Mouse (Mus musculus): ENCODE measurements around the gene Olfr657.

The Olfr657 gene

DNA sequence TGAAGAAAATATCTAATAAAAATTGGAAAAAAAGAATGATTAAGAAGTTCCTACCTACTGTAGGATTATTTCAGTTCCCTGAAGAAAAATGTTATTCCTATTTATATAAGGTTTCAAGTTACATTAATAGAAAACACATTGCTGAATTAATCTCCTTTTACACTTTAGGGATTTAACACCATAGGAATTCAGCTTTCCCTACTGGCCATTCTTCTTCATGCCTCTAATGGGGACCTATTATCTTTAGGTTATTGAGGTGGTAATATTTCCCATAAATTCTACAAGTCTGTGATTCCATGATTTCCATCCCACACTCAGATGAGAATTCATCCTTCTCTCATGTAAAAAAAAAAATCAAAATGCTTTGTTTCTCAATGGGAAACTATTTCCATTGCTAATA, at the start of gene Olfr657:
Gene Olfr657, plus strand, starts transcription at position 301 of the 400 bp plus-strand sequence.
- POLR2A ChIA-PET = no interaction called here
- CTCF ChIA-PET = no interaction called here

DNA sequence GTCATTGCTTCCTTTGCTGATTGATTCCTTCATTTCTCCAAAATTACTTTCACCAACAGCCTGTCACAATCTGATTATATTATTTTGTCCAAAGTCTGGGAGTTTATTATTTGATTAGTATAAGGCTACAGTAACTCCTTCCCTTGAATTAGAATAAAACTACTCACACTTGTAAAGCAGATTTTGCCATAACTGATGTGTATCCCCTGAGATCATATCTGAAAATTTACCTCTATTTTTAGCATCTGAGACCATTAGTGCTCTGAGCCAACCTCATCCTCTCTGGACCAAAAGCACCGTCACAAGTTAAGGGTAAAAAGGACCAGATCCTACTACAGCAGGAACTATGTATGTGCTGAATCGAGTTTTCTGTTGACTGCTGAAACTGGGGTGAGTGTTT, 47.6 kb upstream of the Olfr657 start, which contains the start of gene Olfr653:
Gene Olfr653, plus strand, starts transcription at position 301 of the 400 bp plus-strand sequence.
- CTCF ChIA-PET = no interaction called here
- POLR2A ChIA-PET = no interaction called here

DNA sequence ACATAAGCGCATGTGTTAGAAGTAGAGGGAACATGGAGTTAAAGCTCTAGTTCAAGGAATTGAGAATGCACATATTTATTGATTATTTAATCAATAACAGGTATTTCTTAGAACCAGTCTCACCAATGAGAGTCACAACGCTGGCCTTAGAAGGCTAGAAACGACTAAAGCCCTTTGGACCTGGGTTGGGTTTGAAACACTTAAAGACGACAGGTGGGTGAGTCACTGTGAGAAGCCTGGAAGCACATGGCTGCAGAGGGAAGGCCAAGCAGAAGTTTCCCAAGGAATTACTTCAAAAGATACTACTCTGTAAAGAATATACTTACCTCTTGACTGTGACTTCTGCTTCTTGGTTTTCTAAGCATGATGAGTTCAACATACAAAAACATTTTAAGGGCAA, 43.7 kb upstream of the Olfr657 start:
- POLR2A ChIA-PET = no interaction called here

DNA sequence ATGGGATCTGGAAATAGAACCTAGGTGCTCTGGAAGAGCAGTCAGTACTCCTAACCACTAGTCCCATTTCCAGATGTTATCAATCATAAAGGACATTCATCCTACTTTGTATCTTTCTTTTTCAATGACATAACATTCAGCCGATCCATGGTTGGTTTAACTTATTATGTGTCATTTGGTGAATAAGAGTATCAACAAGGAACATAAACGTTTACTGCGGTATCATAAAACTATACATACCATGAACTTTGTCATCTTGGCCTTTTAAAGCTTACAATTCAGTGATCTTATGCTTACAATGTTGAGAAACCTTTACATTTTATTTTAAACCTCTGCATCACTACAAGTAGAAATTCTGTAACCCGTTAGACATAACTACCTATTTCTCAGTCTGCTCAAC, 43.2 kb upstream of the Olfr657 start:
- ChIA-PET CTCF (no interaction called here), POLR2A (no interaction called here)

More for the DNA sequence above, 43.7 kb upstream of the Olfr657 start:
- CTCF ChIA-PET = no interaction called here

DNA sequence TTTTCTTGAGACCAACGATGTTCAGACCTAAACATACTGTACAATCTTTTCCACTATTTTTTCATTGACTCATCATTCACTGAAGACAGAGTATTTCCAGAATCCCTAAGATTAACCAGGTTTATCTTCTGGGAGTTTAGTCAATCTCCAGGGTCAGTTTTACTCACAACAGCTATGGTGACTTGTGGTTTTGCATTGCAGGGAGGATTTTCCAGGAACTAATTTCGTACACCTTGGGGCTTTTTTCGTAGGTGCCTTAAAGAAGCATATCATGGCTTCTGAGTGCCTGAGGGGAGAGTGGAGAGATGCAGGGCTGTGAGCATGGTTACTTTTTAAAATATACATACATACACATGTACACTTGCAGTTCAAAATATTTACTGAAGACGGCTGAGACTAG, 37.9 kb upstream of the Olfr657 start, which contains the start of gene Olfr654:
Gene Olfr654, plus strand, starts transcription at position 301 of the 400 bp plus-strand sequence.
- ChIA-PET POLR2A (no interaction called here), CTCF (no interaction called here)

DNA sequence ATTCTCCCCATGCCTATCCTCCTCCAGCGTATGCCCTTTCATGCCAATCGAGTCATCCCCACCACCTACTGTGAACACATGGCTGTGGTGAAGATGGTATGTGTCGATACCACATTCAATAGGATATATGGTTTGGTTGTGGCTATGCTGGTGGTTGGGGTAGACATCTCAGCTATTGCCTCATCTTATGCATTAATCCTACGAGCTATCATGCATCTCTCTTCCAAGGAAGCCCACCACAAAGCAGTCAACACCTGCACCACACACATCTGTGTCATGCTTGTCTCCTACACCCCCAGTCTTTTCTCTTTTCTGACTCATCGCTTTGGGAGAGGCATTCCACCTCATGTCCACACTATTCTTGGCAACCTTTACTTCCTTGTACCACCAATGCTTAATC, 36.3 kb upstream of the Olfr657 start:
- POLR2A ChIA-PET = interaction anchor here in 1 of 4 experiments (0.9 kb wide), 1 partner anchor 812 kb away, joined by 7 read pairs; the partner anchor contains the start of gene Fam160a2
- CTCF ChIA-PET = no interaction called here

DNA sequence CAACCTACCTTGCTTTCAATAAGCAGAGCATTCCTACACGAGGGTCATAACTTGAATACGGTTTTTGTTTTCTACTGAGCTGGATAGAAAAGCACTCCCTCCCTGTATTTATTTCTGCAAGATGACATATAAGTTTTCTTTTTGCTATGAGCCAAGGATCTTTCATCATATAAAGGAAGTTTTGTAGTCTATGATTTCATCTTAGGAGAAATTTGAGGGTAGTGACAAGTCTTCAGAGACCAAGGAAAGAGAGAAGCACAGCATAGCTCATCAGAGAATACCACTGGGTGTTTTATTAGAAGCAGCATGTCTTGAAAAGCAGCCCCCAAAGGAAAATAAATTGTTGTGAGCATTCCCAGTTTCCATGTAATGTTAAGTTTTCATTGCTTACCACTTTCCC, 22.9 kb upstream of the Olfr657 start, which contains the start of gene Olfr655:
Gene Olfr655, minus strand, starts transcription at position 101 of the 400 bp plus-strand sequence.
- CTCF ChIA-PET = no interaction called here
- POLR2A ChIA-PET = no interaction called here

DNA sequence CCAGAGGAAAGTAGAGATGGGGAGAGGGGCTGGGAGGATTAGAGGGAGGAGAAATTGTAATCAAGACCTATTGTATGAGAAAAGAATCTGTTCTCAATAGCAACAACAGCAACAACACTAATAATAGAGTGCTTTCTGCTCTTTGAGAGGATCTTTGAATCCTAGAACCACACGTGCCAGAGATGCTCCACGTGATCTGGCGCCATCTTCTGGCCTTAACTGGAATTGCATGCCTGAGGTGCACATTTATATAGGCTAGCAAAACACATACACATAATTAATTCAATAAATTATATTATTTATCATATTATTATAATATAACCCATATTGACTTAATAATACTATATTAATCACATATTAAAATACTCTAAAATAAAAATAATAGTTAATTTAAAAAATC, 21.4 kb upstream of the Olfr657 start:
- CTCF ChIA-PET = interaction anchor here in 1 of 4 experiments (0.6 kb wide), 1 partner anchor 519 kb away, joined by 4 read pairs; no protein-coding TSS in a partner anchor
- POLR2A ChIA-PET = no interaction called here

DNA sequence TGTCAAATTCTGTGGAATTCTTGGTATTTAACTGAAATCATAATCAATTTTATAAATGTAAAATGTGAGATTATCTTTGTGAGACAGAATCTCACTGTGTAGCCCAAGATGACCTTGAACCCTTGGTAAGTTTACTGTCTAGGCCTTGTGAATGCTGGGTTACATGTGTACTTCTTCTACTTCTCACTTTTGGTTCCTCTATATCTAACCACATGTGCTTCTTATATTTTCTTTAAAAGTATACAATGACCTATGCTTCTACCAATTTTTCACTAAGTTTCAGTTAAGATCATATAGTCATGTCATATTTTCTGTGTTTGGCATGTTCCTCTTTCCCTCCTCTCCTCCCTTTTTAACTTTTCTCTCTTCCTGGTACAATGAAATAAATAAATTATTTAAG, 19.9 kb upstream of the Olfr657 start:
- ChIA-PET POLR2A (no interaction called here), CTCF (no interaction called here)

DNA sequence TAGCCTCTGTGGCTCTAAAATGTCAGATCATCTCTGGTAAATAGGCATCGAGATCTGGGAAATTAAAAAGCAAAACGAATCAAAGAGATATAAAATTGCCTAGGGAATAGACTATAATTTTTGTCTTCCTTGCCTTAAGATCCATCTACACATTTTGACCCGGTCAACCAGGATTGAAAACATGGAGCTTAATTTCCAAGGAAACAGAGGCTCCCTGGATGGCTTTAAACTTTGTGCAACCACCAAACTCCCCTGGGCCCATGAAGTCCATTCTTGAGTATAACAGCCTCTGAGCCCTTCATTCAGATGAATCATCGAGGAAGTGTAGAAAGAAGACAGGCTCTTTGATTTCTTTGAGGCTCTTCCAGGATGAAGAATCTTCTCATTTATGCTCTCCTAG, 10.9 kb upstream of the Olfr657 start, which contains the start of gene Olfr656:
Gene Olfr656, plus strand, starts transcription at position 301 of the 400 bp plus-strand sequence.
- ChIA-PET POLR2A (no interaction called here), CTCF (no interaction called here)

DNA sequence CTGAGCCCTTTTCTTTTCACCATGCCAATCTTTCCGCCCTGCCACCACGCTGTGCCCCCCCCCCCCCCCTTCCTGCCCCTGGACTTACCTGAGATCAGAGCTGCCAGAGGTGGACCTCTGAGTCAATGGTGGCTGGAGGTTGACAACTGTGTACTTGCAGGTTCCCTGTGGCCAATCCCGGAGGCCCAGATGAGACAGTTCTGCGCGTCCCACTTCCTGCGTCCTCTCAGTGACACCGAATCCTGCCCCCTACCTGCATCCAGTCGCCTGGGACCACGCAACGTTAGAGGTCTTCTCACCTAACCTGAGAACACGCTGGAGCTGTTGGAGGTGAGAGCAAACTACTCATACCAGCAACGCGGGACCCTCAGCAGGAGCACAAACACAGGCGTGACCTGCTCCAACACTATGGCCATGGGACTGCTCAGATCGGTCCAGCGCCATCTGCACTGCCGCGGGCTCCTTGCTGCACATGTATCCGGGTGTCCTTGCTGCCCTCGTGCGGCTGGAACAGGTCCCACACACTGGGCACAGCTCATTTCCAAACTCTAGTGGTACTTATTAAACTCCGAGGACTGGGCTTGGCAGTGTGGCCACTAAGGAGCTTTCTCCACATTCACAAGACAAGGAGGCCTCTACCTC, 22.4 kb downstream of the Olfr657 start, which contains the start of gene Olfr658:
Gene Olfr658, minus strand, starts transcription at position 465 of the 642 bp plus-strand sequence.
- ChIA-PET CTCF (interaction anchor here in 1 of 4 experiments (0.6 kb wide), 1 partner anchor 385 kb away, joined by 13 read pairs; no protein-coding TSS in a partner anchor), POLR2A (interaction anchor here in 1 of 4 experiments (1.0 kb wide), 1 partner anchor 24 kb away, joined by 4 read pairs; no protein-coding TSS in a partner anchor)

DNA sequence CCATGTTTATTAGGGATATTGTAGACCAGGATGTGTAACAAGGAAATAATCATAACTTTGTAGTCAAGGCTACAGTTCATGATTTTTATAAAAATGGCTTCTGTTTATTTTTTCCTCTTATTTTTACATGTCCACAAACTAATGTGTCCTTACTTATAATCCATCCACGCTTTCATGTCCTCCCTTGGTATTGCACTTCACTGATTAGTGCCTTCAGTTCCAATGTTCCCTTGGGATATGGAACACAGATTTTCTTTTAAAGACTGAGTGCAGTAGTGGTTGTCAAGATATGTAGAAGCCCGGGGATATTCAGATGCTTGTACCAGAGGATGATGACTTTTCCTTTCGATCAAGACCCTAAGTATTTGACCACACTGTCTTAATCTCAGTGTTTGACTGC, 41.9 kb downstream of the Olfr657 start, which contains the start of gene Olfr659:
Gene Olfr659, plus strand, starts transcription at position 301 of the 400 bp plus-strand sequence.
- ChIA-PET POLR2A (no interaction called here), CTCF (no interaction called here)

DNA sequence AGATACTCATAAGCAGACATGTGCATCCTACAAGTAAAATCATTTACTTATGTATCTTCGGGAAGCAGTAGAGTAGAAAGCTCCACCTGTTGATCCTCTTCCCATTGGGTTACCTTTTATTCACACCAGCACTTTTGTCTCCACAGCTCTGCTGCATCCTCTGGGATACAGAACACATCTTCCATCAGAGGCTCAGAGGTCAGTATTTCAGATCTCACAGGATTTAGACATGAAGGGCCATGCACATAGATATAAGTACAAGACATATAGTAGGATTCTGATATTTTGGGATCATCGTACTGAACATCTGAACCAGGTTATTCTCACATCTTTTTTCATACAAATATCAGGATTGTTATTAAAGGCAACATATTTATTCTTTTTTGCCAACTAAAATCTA, 61.6 kb downstream of the Olfr657 start, which contains the start of gene Olfr661:
Gene Olfr661, plus strand, starts transcription at position 301 of the 400 bp plus-strand sequence.
- CTCF ChIA-PET = no interaction called here
- POLR2A ChIA-PET = interaction anchor here in 1 of 4 experiments (0.6 kb wide), 1 partner anchor 306 kb away, joined by 3 read pairs; no protein-coding TSS in a partner anchor

All from embryonic stem cell, embryonic (primary cell).